13 mouse cellular contexts compared by ENCODE assay signal in genomic region chr2:120124096-120124495, GRCm38 (mm10). TPM values are rescaled to one million over a fixed set of nuclear protein-coding genes. Genes with fewer than 3 reads are reported as not detected.
A peak's percentile ranks its signal among the peaks of the same experiment; 100 is the strongest.
DNase-seq lines count a peak whose midpoint lies in the region; ATAC-seq and TF ChIP-seq lines count a peak whose summit lies in the region.
"Had no signal": no experiment of that assay in that cellular context is flagged by ENCODE, and none has a peak within 500 bp of the region (broad histone marks: within the 10 kb centered on the region; RNA-seq: fewer than 3 reads in every experiment).

No protein-coding gene starts in this region.

- peaks cover 15% of the 10 kb centered on the region for H3K4me1 ChIP-seq in kidney, embryonic 14.5 days (ENCODE audit: control insufficient read depth, insufficient read depth, low read length)
- peaks cover 11% of the 10 kb centered on the region; the same call in 1 of the 2 replicates for H3K4me1 ChIP-seq in kidney, adult 2 months (ENCODE audit: control insufficient read depth, insufficient read depth, low read length)
- H3K4me1 ChIP-seq: hindbrain, embryonic 15.5 days had no signal

- 20% methylated on average over 1 of the region's 1 CpGs for WGBS in kidney, embryonic 14.5 days
- 71% methylated on average over 1 of the region's 1 CpGs for WGBS in kidney, adult 2 months

- no peaks in the 10 kb centered on the region for H3K36me3 ChIP-seq in kidney, embryonic 14.5 days (ENCODE audit: control insufficient read depth, insufficient read depth, low read length)
- no peaks in the 10 kb centered on the region for H3K36me3 ChIP-seq in kidney, adult 2 months (ENCODE audit: control insufficient read depth, insufficient read depth, low read length)
- H3K36me3 ChIP-seq: hindbrain, embryonic 15.5 days had no signal

- no peak overlapping the region for H3K9ac ChIP-seq in kidney, embryonic 14.5 days (ENCODE audit: low read depth, low read length)
- H3K9ac ChIP-seq: hindbrain, embryonic 15.5 days had no signal

- no peak overlapping the region for H3K4me3 ChIP-seq in kidney, embryonic 14.5 days (ENCODE audit: low read length)
- no peak overlapping the region for H3K4me3 ChIP-seq in kidney, adult 2 months (ENCODE audit: insufficient read depth, low read depth, low read length)
- H3K4me3 ChIP-seq: hindbrain, embryonic 15.5 days; myocyte had no signal

- no peak overlapping the region for H3K4me2 ChIP-seq in kidney, embryonic 14.5 days (replicated peaks; ENCODE audit: low read depth, low read length)
- H3K4me2 ChIP-seq: hindbrain, embryonic 15.5 days had no signal

- TF ChIP-seq POLR2A in kidney, adult 2 months (IDR thresholded peaks at IDR 0.05; ENCODE audit: low read depth, low read length), result no peak

- no peaks in the 10 kb centered on the region for H3K9me3 ChIP-seq in kidney, embryonic 14.5 days (ENCODE audit: control insufficient read depth, low read length)
- H3K9me3 ChIP-seq: hindbrain, embryonic 15.5 days had no signal

- no peaks in the 10 kb centered on the region for H3K27me3 ChIP-seq in kidney, embryonic 14.5 days (ENCODE audit: control insufficient read depth, insufficient read depth, low read length)
- H3K27me3 ChIP-seq in kidney, adult 2 months (replicated peaks; ENCODE audit: control insufficient read depth, insufficient read depth, low read length), result no peaks in the 10 kb centered on the region
- H3K27me3 ChIP-seq: hindbrain, embryonic 15.5 days had no signal

- peak; percentile 19 for DNase-seq in embryo, embryonic 10 days (ENCODE audit: low spot score)
- DNase-seq in embryo, embryonic 9.5 days (ENCODE audit: extremely low spot score), result no peak
- DNase-seq in kidney, adult 2 months, result no peak
- peak; percentile 36 to 39 for DNase-seq in right cerebral cortex, adult 2 months (ENCODE audit: low spot score in 2 of 2)
- no peak for DNase-seq in right cerebral cortex, postnatal 25 days
- DNase-seq in layer of hippocampus, postnatal 14 days (ENCODE audit: low spot score in 2 of 2), result no peak
- DNase-seq: liver; lung, postnatal 4 days; thymus, adult 2 months had no signal

- peak; percentile 90 for ATAC-seq in kidney, embryonic 14.5 days (ENCODE audit: low FRiP score, low TSS enrichment)
- ATAC-seq in erythroblast, adult 5-6 weeks (replicated peaks; ENCODE audit: low FRiP score, poor library complexity, severe bottlenecking), result no peak

- no peak overlapping the region for H3K27ac ChIP-seq in kidney, embryonic 14.5 days (ENCODE audit: low read depth, low read length)
- H3K27ac ChIP-seq in kidney, adult 2 months (ENCODE audit: insufficient read depth, low read depth, low read length), result no peak overlapping the region
- H3K27ac ChIP-seq: hindbrain, embryonic 15.5 days had no signal

- TF ChIP-seq CTCF in kidney, adult 2 months (conservative IDR thresholded peaks at IDR 0.05; ENCODE audit: insufficient read depth, insufficient read length, low read depth, low read length), result no peak

RNA-seq across cellular contexts. Expression of gene Ehd4, which starts 30.3 kb away (rescaled TPM):
- 20.1 and 31.8 TPM in 2 replicates for polyA plus RNA-seq in kidney, embryonic 14.5 days (2014; fragmentation: Nextera tagmentation; extraction: Ambion mirVana)
- 36.5 and 38.2 TPM in 2 replicates for polyA plus RNA-seq in kidney, adult 2 months (2012; rRNA removed)
- total RNA-seq in layer of hippocampus, postnatal 14 days (2021), result 1 to 10 TPM; 9.7 to 9.8 TPM
- total RNA-seq in erythroblast, adult 5-6 weeks (2015; ENCODE audit: low replicate concordance), result 13.2 and 23.2 TPM in 2 replicates
- total RNA-seq in erythroblast, adult 5-6 weeks (2017; ENCODE audit: low replicate concordance), result 7.8 and 9.2 TPM in 2 replicates

Comparison
In these comparisons a context has a peak if more than half of its experiments do, and no peak if none do; other contexts are left out.
1. DNase-seq: peak in embryo, embryonic 10 days (single experiment) and right cerebral cortex, adult 2 months (2 of 2); none in embryo, embryonic 9.5 days (single experiment), kidney, adult 2 months (single experiment), right cerebral cortex, postnatal 25 days (single experiment) and layer of hippocampus, postnatal 14 days (0 of 2).